Mouse (Mus musculus) mouse embryonic stem cell (cell line): ENCODE data around the gene Endov.

ENCODE experiments used
- in situ Hi-C, 2 experiments: fragments of 300-500 bp; cut with MboI; formaldehyde crosslinking; loops; 1 replicate in 1 of 2; 3 replicates in 1 of 2; pipeline ENCODE4 v1.14.3; 2019 to 2020; ENCODE audit warnings: low sequenced_read_pairs in 2 of 2, low pct_unique_long_range_greater_than_20kb in 1 of 2, mixed read lengths in 1 of 2; ENCODE audit not compliant: unreplicated experiment in 1 of 2

Gene Endov

GRCm38 (mm10) chr11:119542371-119542770 lies 51.2 kb downstream of the Endov start:
- in situ Hi-C loops: no loop called here

GRCm38 (mm10) chr11:119542886-119543285 lies 51.7 kb downstream of the Endov start:
- in situ Hi-C loops: no loop called here

GRCm38 (mm10) chr11:119543816-119544517 lies 52.8 kb downstream of the Endov start:
- in situ Hi-C loops: no loop called here

GRCm38 (mm10) chr11:119544518-119545105 lies 53.5 kb downstream of the Endov start:
- in situ Hi-C loops: loop anchor here in 1 of 2 experiments (5.0 kb wide), 1 partner anchor 462 kb away; no protein-coding TSS in a partner anchor

- in situ Hi-C loops: loop anchor here in 1 of 2 experiments (5.0 kb wide), 1 partner anchor 463 kb away; no protein-coding TSS in a partner anchor
These were observed 54.1 kb downstream of the Endov start for GRCm38 (mm10) chr11:119545281-119545680.

GRCm38 (mm10) chr11:119545741-119546495 lies 54.8 kb downstream of the Endov start:
- in situ Hi-C loops: loop anchor here in 1 of 2 experiments (5.0 kb wide), 1 partner anchor 464 kb away; no protein-coding TSS in a partner anchor

- in situ Hi-C loops: loop anchor here in 1 of 2 experiments (5.0 kb wide), 1 partner anchor 464 kb away; no protein-coding TSS in a partner anchor
These were observed 55.5 kb downstream of the Endov start for GRCm38 (mm10) chr11:119546496-119547182.

GRCm38 (mm10) chr11:119547183-119547921 lies 56.2 kb downstream of the Endov start, which contains the start of gene Nptx1:
TSS of gene Nptx1 (minus strand) at chr11:119547753.
- in situ Hi-C loops: loop anchor here in 1 of 2 experiments (5.0 kb wide), 1 partner anchor 465 kb away; no protein-coding TSS in a partner anchor

GRCm38 (mm10) chr11:119547951-119548591 lies 56.9 kb downstream of the Endov start:
- in situ Hi-C loops: loop anchor here in 1 of 2 experiments (5.0 kb wide), 1 partner anchor 466 kb away; no protein-coding TSS in a partner anchor

GRCm38 (mm10) chr11:119548741-119549370 lies 57.7 kb downstream of the Endov start:
- in situ Hi-C loops: loop anchor here in 1 of 2 experiments (5.0 kb wide), 1 partner anchor 467 kb away; no protein-coding TSS in a partner anchor

- in situ Hi-C loops: loop anchor here in 1 of 2 experiments (5.0 kb wide), 1 partner anchor 467 kb away; no protein-coding TSS in a partner anchor
These were observed 58.2 kb downstream of the Endov start for GRCm38 (mm10) chr11:119549371-119549811.

- in situ Hi-C loops: no loop called here
These were observed 59.6 kb downstream of the Endov start for GRCm38 (mm10) chr11:119550546-119551335.

GRCm38 (mm10) chr11:119551468-119551867 lies 60.3 kb downstream of the Endov start:
- in situ Hi-C loops: no loop called here

GRCm38 (mm10) chr11:119552301-119552700 lies 61.2 kb downstream of the Endov start:
- in situ Hi-C loops: no loop called here

GRCm38 (mm10) chr11:119552902-119553802 lies 62.0 kb downstream of the Endov start:
- in situ Hi-C loops: no loop called here
